Mouse (Mus musculus) CH12.LX (cell line): Measurements from ENCODE around the gene Zcchc7. TPM values are rescaled to one million over a fixed set of nuclear protein-coding genes. Genes with fewer than 3 reads are reported as not detected.
A peak's percentile ranks its signal among the peaks of the same experiment; 100 is the strongest.

Experiments used
- DNase-seq: peaks from one replicate; pipeline ENCODE4 v3.0.0-alpha.2; 2013; ENCODE audit errors: extremely low read depth
- H3K27ac ChIP-seq: 2 replicates; pipeline ENCODE4 v1.5.1; 2012; ENCODE audit warnings: low read depth, mild to moderate bottlenecking, control low read depth, moderate library complexity; ENCODE audit not compliant: insufficient read depth
- H3K27me3 ChIP-seq: replicated peaks from 2 replicates; pipeline ENCODE3; 2012; ENCODE audit warnings: inconsistent platforms
- H3K36me3 ChIP-seq, 2 experiments: replicated peaks in 1 of 2; 2 replicates each; pipeline versions ENCODE3 to v1.6.1; 2012; ENCODE audit warnings: inconsistent platforms in 1 of 2, low read length in 1 of 2, mild to moderate bottlenecking in 1 of 2, mixed read lengths in 1 of 2, moderate library complexity in 1 of 2; ENCODE audit not compliant: control insufficient read depth in 1 of 2, insufficient read depth in 1 of 2
- H3K4me1 ChIP-seq, 2 experiments: 2 replicates each; pipeline ENCODE4 v1.6.1; 2012; ENCODE audit warnings: inconsistent platforms in 1 of 2, moderate library complexity in 1 of 2; ENCODE audit not compliant: insufficient read depth in 2 of 2, control insufficient read depth in 1 of 2
- H3K4me2 ChIP-seq: 2 replicates; pipeline ENCODE4 v1.6.1; 2012; ENCODE audit warnings: low read depth, mild to moderate bottlenecking, control low read depth; ENCODE audit not compliant: poor library complexity, insufficient read depth, severe bottlenecking
- H3K4me3 ChIP-seq, 3 experiments: fragments of 150-350 bp in 1 of 3; sonication (generic) in 1 of 3; replicated peaks in 1 of 3; 2 replicates each; pipeline versions ENCODE3 to v1.5.1; 2011 to 2012; ENCODE audit warnings: low read depth in 2 of 3, low read length in 2 of 3, mild to moderate bottlenecking in 2 of 3, moderate library complexity in 2 of 3, control low read depth in 1 of 3, improper control_type of control experiment in 1 of 3, inconsistent platforms in 1 of 3, mixed read lengths in 1 of 3; ENCODE audit not compliant: poor library complexity in 1 of 3
- H3K79me2 ChIP-seq: replicated peaks from 2 replicates; pipeline ENCODE4 v1.6.1; 2012; ENCODE audit warnings: mild to moderate bottlenecking, moderate library complexity; ENCODE audit not compliant: control insufficient read depth, poor library complexity, insufficient read depth, severe bottlenecking; ENCODE audit errors: extremely low read depth
- H3K9ac ChIP-seq: 2 replicates; pipeline ENCODE4 v1.6.1; 2012; ENCODE audit warnings: low read depth, mild to moderate bottlenecking, control low read depth, moderate library complexity; ENCODE audit not compliant: insufficient read depth
- H3K9me3 ChIP-seq: replicated peaks from 2 replicates; pipeline ENCODE3; 2012; ENCODE audit warnings: low read length, inconsistent platforms, mixed read lengths
- BHLHE40 ChIP-seq: IDR thresholded peaks from 2 replicates; pipeline ENCODE4 v1.6.1; 2011; ENCODE audit warnings: mild to moderate bottlenecking, low read depth, low read length, improper control_type of control experiment
- CHD1 ChIP-seq: IDR thresholded peaks from 2 replicates; pipeline ENCODE4 v1.6.1; 2012; ENCODE audit warnings: low read depth, low read length, improper control_type of control experiment, inconsistent platforms
- CHD2 ChIP-seq: IDR thresholded peaks from 2 replicates; pipeline ENCODE4 v1.6.1; 2011; ENCODE audit warnings: low read length, improper control_type of control experiment
- CTCF ChIP-seq, 2 experiments: IDR thresholded peaks in 1 of 2; conservative IDR thresholded peaks in 1 of 2; 2 replicates each; pipeline ENCODE4 v1.5.1; 2011 to 2012; ENCODE audit warnings: low read depth in 2 of 2, low read length in 2 of 2, improper control_type of control experiment in 1 of 2, inconsistent platforms in 1 of 2, mild to moderate bottlenecking in 1 of 2, moderate library complexity in 1 of 2
- E2F4 ChIP-seq: IDR thresholded peaks from 2 replicates; pipeline ENCODE4 v1.6.1; 2011; ENCODE audit warnings: low read depth, low read length, improper control_type of control experiment; ENCODE audit not compliant: insufficient replicate concordance
- ELF1 ChIP-seq: IDR thresholded peaks from 2 replicates; pipeline ENCODE4 v1.6.1; 2014; ENCODE audit warnings: low read depth, mild to moderate bottlenecking, inconsistent platforms, low read length, improper control_type of control experiment
- EP300 ChIP-seq: IDR thresholded peaks from 2 replicates; pipeline ENCODE4 v1.6.1; 2011; ENCODE audit warnings: low read length, improper control_type of control experiment
- ETS1 ChIP-seq: conservative IDR thresholded peaks from 2 replicates; pipeline ENCODE4 v1.6.1; 2012; ENCODE audit warnings: low read depth, mild to moderate bottlenecking, inconsistent platforms, low read length, improper control_type of control experiment, moderate library complexity
- GABPA ChIP-seq: IDR thresholded peaks from 2 replicates; pipeline ENCODE4 v1.6.1; 2012; ENCODE audit warnings: low read depth, low read length, improper control_type of control experiment, inconsistent platforms; ENCODE audit not compliant: insufficient replicate concordance
- HCFC1 ChIP-seq: IDR thresholded peaks from 2 replicates; pipeline ENCODE4 v1.6.1; 2012; ENCODE audit warnings: low read depth, mild to moderate bottlenecking, inconsistent platforms, low read length, improper control_type of control experiment
- IRF4 ChIP-seq: IDR thresholded peaks from 2 replicates; pipeline ENCODE4 v1.6.1; 2014; ENCODE audit warnings: low read depth, mild to moderate bottlenecking, inconsistent platforms, low read length, improper control_type of control experiment
- JUN ChIP-seq: IDR thresholded peaks from 2 replicates; pipeline ENCODE4 v1.6.1; 2011; ENCODE audit warnings: low read depth, mild to moderate bottlenecking, low read length, improper control_type of control experiment, moderate library complexity; ENCODE audit not compliant: insufficient read depth
- JUND ChIP-seq: conservative IDR thresholded peaks from 2 replicates; pipeline ENCODE4 v1.6.1; 2011; ENCODE audit warnings: low read depth, low read length, improper control_type of control experiment
- KAT2A ChIP-seq: IDR thresholded peaks from 2 replicates; pipeline ENCODE4 v1.6.1; 2012; ENCODE audit warnings: low read length, improper control_type of control experiment, inconsistent platforms; ENCODE audit not compliant: insufficient replicate concordance
- MAFK ChIP-seq: IDR thresholded peaks from 2 replicates; pipeline ENCODE4 v1.6.1; 2011; ENCODE audit warnings: low read length, improper control_type of control experiment; ENCODE audit not compliant: insufficient replicate concordance
- MAX ChIP-seq: IDR thresholded peaks from 2 replicates; pipeline ENCODE4 v1.6.1; 2011; ENCODE audit warnings: low read length, improper control_type of control experiment
- MAZ ChIP-seq: IDR thresholded peaks from 2 replicates; pipeline ENCODE4 v1.6.1; 2012; ENCODE audit warnings: low read depth, mild to moderate bottlenecking, inconsistent platforms, low read length, improper control_type of control experiment, moderate library complexity
- MEF2A ChIP-seq: IDR thresholded peaks from 2 replicates; pipeline ENCODE4 v1.6.1; 2014; ENCODE audit warnings: low read depth, mild to moderate bottlenecking, inconsistent platforms, low read length, improper control_type of control experiment, borderline replicate concordance
- MXI1 ChIP-seq: IDR thresholded peaks from 2 replicates; pipeline ENCODE4 v1.6.1; 2011; ENCODE audit warnings: mild to moderate bottlenecking, low read depth, low read length, improper control_type of control experiment
- MYC ChIP-seq: IDR thresholded peaks from 2 replicates; pipeline ENCODE4 v1.6.1; 2011; ENCODE audit warnings: low read depth, mild to moderate bottlenecking, improper control_type of control experiment, low read length
- NELFE ChIP-seq: IDR thresholded peaks from 2 replicates; pipeline ENCODE4 v1.6.1; 2011; ENCODE audit warnings: low read depth, low read length, improper control_type of control experiment
- NRF1 ChIP-seq: IDR thresholded peaks from 2 replicates; pipeline ENCODE4 v1.6.1; 2014; ENCODE audit warnings: low read depth, mild to moderate bottlenecking, inconsistent platforms, low read length, improper control_type of control experiment, moderate library complexity
- PAX5 ChIP-seq: IDR thresholded peaks from 2 replicates; pipeline ENCODE4 v1.6.1; 2012; ENCODE audit warnings: low read length, inconsistent platforms, mixed read lengths
- POLR2A ChIP-seq: IDR thresholded peaks from 2 replicates; pipeline ENCODE4 v1.6.1; 2011; ENCODE audit warnings: low read depth, mild to moderate bottlenecking, improper control_type of control experiment, low read length
- POLR2AphosphoS2 ChIP-seq: IDR thresholded peaks from 2 replicates; pipeline ENCODE4 v1.6.1; 2011; ENCODE audit warnings: low read depth, low read length, improper control_type of control experiment
- RAD21 ChIP-seq: IDR thresholded peaks from 2 replicates; pipeline ENCODE4 v1.6.1; 2011; ENCODE audit warnings: low read depth, mild to moderate bottlenecking, low read length, improper control_type of control experiment, moderate library complexity
- RCOR1 ChIP-seq: conservative IDR thresholded peaks from 2 replicates; pipeline ENCODE4 v1.6.1; 2012; ENCODE audit warnings: low read depth, mild to moderate bottlenecking, inconsistent platforms, low read length, improper control_type of control experiment
- SIN3A ChIP-seq: IDR thresholded peaks from 2 replicates; pipeline ENCODE4 v1.6.1; 2012; ENCODE audit warnings: low read length, improper control_type of control experiment, inconsistent platforms
- SMC3 ChIP-seq: IDR thresholded peaks from 2 replicates; pipeline ENCODE4 v1.6.1; 2011; ENCODE audit warnings: low read depth, low read length, improper control_type of control experiment
- TBP ChIP-seq: conservative IDR thresholded peaks from 2 replicates; pipeline ENCODE4 v1.6.1; 2011; ENCODE audit warnings: low read depth, low read length, improper control_type of control experiment
- TCF12 ChIP-seq: IDR thresholded peaks from 2 replicates; pipeline ENCODE4 v1.6.1; 2014; ENCODE audit warnings: low read depth, mild to moderate bottlenecking, inconsistent platforms, low read length, improper control_type of control experiment
- UBTF ChIP-seq: IDR thresholded peaks from 2 replicates; pipeline ENCODE4 v1.6.1; 2012; ENCODE audit warnings: low read depth, mild to moderate bottlenecking, inconsistent platforms, low read length, improper control_type of control experiment, moderate library complexity
- USF1 ChIP-seq: IDR thresholded peaks from 2 replicates; pipeline ENCODE4 v1.6.1; 2014; ENCODE audit warnings: low read depth, mild to moderate bottlenecking, inconsistent platforms, low read length, improper control_type of control experiment
- USF2 ChIP-seq: conservative IDR thresholded peaks from 2 replicates; pipeline ENCODE4 v1.6.1; 2011; ENCODE audit warnings: low read depth, low read length, improper control_type of control experiment
- ZC3H11A ChIP-seq: IDR thresholded peaks from 2 replicates; pipeline ENCODE4 v1.6.1; 2012; ENCODE audit warnings: low read depth, mild to moderate bottlenecking, inconsistent platforms, low read length, improper control_type of control experiment
- ZKSCAN1 ChIP-seq: IDR thresholded peaks from 2 replicates; pipeline ENCODE4 v1.6.1; 2012; ENCODE audit warnings: low read depth, inconsistent platforms, low read length, improper control_type of control experiment, borderline replicate concordance
- ZMIZ1 ChIP-seq: IDR thresholded peaks from 2 replicates; pipeline ENCODE4 v1.6.1; 2012; ENCODE audit warnings: low read depth, mild to moderate bottlenecking, inconsistent platforms, low read length, improper control_type of control experiment
- ZNF384 ChIP-seq: IDR thresholded peaks from 2 replicates; pipeline ENCODE4 v1.6.1; 2012; ENCODE audit warnings: low read depth, low read length, improper control_type of control experiment, inconsistent platforms
- dilution Hi-C: fragments of 300-500 bp; cut with MboI; formaldehyde crosslinking; loops from 2 replicates; pipeline ENCODE4 v1.14.3; 2020; ENCODE audit warnings: low sequenced_read_pairs; ENCODE audit not compliant: extremely low pct_unique_long_range_greater_than_20kb, extremely low pct_ligation_motif_present
- in situ Hi-C: fragments of 300-500 bp; cut with MboI; formaldehyde crosslinking; loops from 3 replicates; pipeline ENCODE4 v1.14.3; 2019; ENCODE audit warnings: low sequenced_read_pairs, low pct_ligation_motif_present, low pct_unique_long_range_greater_than_20kb, mixed read lengths
- polyA plus RNA-seq: library from polyadenylated mRNA; unstranded; fragments of >175 nt; gene quantifications from 2 replicates; pipeline ENCODE4 v1.2.1, GENCODE M21; 2012; ENCODE audit warnings: low read depth; ENCODE audit not compliant: insufficient read length
- total RNA-seq, 2 experiments: library from RNA; depleted of rRNA; stranded (reverse); fragments of 300-350 nt in 1 of 2; fragments of >200 nt in 1 of 2; gene quantifications; 2 replicates each; pipeline ENCODE4 v1.2.3; 2012 to 2014

Gene Zcchc7
- total and polyA plus RNA-seq, 3 experiments: 21.0 to 27.6 (median 25.2) TPM

- Histone ChIP-seq H3K4me3 (peak overlapping the region; percentile 76 to 100 (median 91)), H3K27me3 (no peaks in the 10 kb centered on the region), H3K36me3 (peaks cover 0 to 2% of the 10 kb centered on the region in 2 experiments), H3K4me2 (no peak overlapping the region), H3K27ac (peak overlapping the region; percentile 90), H3K9ac (peak overlapping the region; percentile 79), H3K9me3 (no peaks in the 10 kb centered on the region), H3K79me2 (peaks cover 14% of the 10 kb centered on the region), H3K4me1 (peaks cover 0 to 50% of the 10 kb centered on the region in 2 experiments; a peak in 2 of 4 replicates)
- DNase-seq: peak; percentile 98
- TF ChIP-seq USF2 (peak; percentile 69), ETS1 (peak; percentile 52; the same call in 1 of the 2 replicates), SMC3 (peak; percentile 12; the same call in 1 of the 2 replicates), UBTF (no peak; the same call in 1 of the 2 replicates), MAFK (no peak), GABPA (peak; percentile 4; the same call in 1 of the 2 replicates), RAD21 (no peak; the same call in none of the 2 replicates), JUN (no peak; the same call in 1 of the 2 replicates), BHLHE40 (0 out of 2 replicates have a peak, but pooled peaks have one; percentile 38), CHD2 (peak; percentile 41; the same call in 1 of the 2 replicates), MAZ (peak; percentile 81), MAX (peak; percentile 99), CHD1 (no peak), MXI1 (peak; percentile 99), ZC3H11A (no peak), ZMIZ1 (peak; percentile 85), RCOR1 (0 out of 2 replicates have a peak, but pooled peaks have one; percentile 38), MYC (peak; percentile 99), SIN3A (peak; percentile 94), ZNF384 (no peak), USF1 (peak; percentile 85), CTCF (conservative IDR thresholded peaks at IDR 0.05 in 1 of 2, IDR thresholded peaks at IDR 0.05 in 1 of 2; ENCODE audit: low read depth in 2 of 2, low read length in 2 of 2) (no peak), NRF1 (peak; percentile 97), PAX5 (no peak), TCF12 (peak; percentile 76), TBP (peak; percentile 85), KAT2A (peak; percentile 84; the same call in 1 of the 2 replicates), MEF2A (peak; percentile 69; the same call in 1 of the 2 replicates), IRF4 (peak; percentile 90), POLR2AphosphoS2 (peak; percentile 92), HCFC1 (peak; percentile 92), ZKSCAN1 (no peak), JUND (no peak), NELFE (peak; percentile 95), E2F4 (0 out of 2 replicates have a peak, but pooled peaks have one; percentile 25), ELF1 (peak; percentile 97), EP300 (no peak), POLR2A (peak; percentile 78)
- in situ Hi-C loops (no loop called here), dilution Hi-C loops (no loop called here)
Measured at GRCm38 (mm10) chr4:44756134-44756951, 666 bp downstream of the Zcchc7 start.
